Mouse (Mus musculus): ENCODE data around the gene Gm9044.

DNA sequence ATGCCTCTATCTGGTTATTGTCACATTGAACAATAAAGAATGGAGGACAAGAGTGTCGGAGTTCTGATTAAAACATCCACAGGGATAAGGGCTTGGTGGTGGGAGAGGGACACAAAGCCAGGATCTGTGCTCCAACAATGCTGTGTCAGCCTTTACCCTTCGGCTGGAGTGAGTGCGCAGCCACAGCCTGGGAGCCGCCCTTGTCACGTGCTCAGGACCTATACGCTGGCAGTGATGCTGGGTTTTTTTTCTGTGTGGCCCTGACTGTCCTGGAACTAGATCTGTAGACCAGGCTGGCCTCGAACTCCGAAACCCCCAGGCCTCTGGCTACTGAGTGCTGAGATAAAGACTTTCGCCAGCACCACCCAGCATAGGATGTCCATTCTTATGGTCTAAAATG, 37.3 kb upstream of the Gm9044 start:
- TF ChIP-seq CTCF (IDR thresholded peaks at IDR 0.05; ENCODE audit: low read depth, low read length) (no peak), EP300 (IDR thresholded peaks at IDR 0.05; ENCODE audit: insufficient read depth, low read depth, low read length) (no peak)

Data from ES-Bruce4 (cell line).